Mouse (Mus musculus) lung, adult 2 months (tissue): ENCODE measurements around the gene Atp5h.

Experiments used
- CTCF ChIP-seq: fragments of 200-500 bp; IDR thresholded peaks from 2 replicates; pipeline ENCODE4 v1.5.1; 2011; ENCODE audit warnings: mild to moderate bottlenecking, low read length, control low read depth; ENCODE audit not compliant: insufficient read depth
- POLR2A ChIP-seq: fragments of 200-500 bp; IDR thresholded peaks from 2 replicates; pipeline ENCODE4 v1.6.1; 2011; ENCODE audit warnings: low read depth, mild to moderate bottlenecking, control low read depth, low read length, borderline replicate concordance; ENCODE audit errors: extremely low read depth

GRCm38 (mm10) chr11:115366706-115367394, 52.9 kb downstream of the Atp5h start:
- TF ChIP-seq CTCF (no peak), POLR2A (no peak)
